Comparison of ENCODE assay signal across 8 mouse cellular contexts in the genomic region with DNA sequence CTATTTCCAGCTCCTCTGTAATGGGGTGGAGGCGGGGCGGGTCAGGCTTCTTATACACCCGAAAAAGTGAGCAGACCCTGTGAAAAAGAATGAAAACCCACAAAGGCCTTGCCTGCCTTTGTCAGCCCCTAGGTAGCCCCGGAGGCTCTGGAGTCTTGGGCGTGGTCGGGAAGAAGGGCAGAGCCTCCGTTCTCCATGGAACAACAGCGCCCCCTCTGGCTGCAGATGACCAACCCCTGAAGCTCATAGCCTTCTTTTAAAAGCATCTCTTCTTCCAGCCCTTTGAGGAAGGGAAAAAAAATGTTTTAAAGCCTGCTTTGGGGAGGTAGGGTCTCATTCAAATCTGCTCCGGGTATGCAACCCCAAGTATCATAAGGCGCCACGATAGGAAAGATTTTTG. TPM values are rescaled to one million over a fixed set of nuclear protein-coding genes. Genes with fewer than 3 reads are reported as not detected.
DNase-seq lines count a peak whose midpoint lies in the region; ATAC-seq lines count a peak whose summit lies in the region.

No protein-coding gene starts in this region.

- peak overlapping the region; percentile 43 for H3K4me2 ChIP-seq in heart, embryonic 12.5 days

- H3K27me3 ChIP-seq in embryonic facial prominence, embryonic 10.5 days (replicated peaks; ENCODE audit: low read depth, poor library complexity, severe bottlenecking), result no peaks in the 10 kb centered on the region
- H3K27me3 ChIP-seq in heart, embryonic 12.5 days (replicated peaks), result no peaks in the 10 kb centered on the region

- H3K4me1 ChIP-seq in embryonic facial prominence, embryonic 10.5 days, result peaks cover 51% of the 10 kb centered on the region
- peaks cover 54% of the 10 kb centered on the region for H3K4me1 ChIP-seq in heart, embryonic 12.5 days (replicated peaks)

- peak; percentile 69 to 82 for DNase-seq in adrenal gland, adult (ENCODE audit: inconsistent age in 2 of 2, low spot score in 1 of 2)
- no peak for DNase-seq in adrenal gland, adult 8-10 months
- peak; percentile 79 for DNase-seq in adipocyte (ENCODE audit: low spot score)
- peak; percentile 87 for DNase-seq in embryonic facial prominence, embryonic 10.5 days (ENCODE audit: low spot score)
- DNase-seq in layer of hippocampus, postnatal 14 days (ENCODE audit: low spot score in 2 of 2), result peak; percentile 49 to 56
- DNase-seq in mesoderm, embryonic 11.5 days (ENCODE audit: low read depth, low spot score), result peak; percentile 86
- peak; percentile 52 for DNase-seq in thymus, postnatal 14 days

- H3K9ac ChIP-seq in heart, embryonic 12.5 days, result no peak overlapping the region

- 12% methylated on average over 11 of the region's 11 CpGs for WGBS in embryonic facial prominence, embryonic 10.5 days
- WGBS in heart, embryonic 12.5 days, result 14% methylated on average over 11 of the region's 11 CpGs

- H3K4me3 ChIP-seq in embryonic facial prominence, embryonic 10.5 days, result peak overlapping the region; percentile 17; the same call in 1 of the 2 replicates
- no peak overlapping the region for H3K4me3 ChIP-seq in heart, embryonic 12.5 days

- H3K27ac ChIP-seq in embryonic facial prominence, embryonic 10.5 days (replicated peaks), result peak overlapping the region; percentile 80
- no peak overlapping the region for H3K27ac ChIP-seq in heart, embryonic 12.5 days (ENCODE audit: poor library complexity, severe bottlenecking)

- H3K9me3 ChIP-seq in embryonic facial prominence, embryonic 10.5 days, result no peaks in the 10 kb centered on the region
- H3K9me3 ChIP-seq in heart, embryonic 12.5 days (replicated peaks), result no peaks in the 10 kb centered on the region

- H3K36me3 ChIP-seq in embryonic facial prominence, embryonic 10.5 days (replicated peaks), result no peaks in the 10 kb centered on the region
- H3K36me3 ChIP-seq in heart, embryonic 12.5 days, result no peaks in the 10 kb centered on the region

- ATAC-seq in heart, embryonic 12.5 days (ENCODE audit: insufficient number of reproducible peaks, low FRiP score), result no peak

RNA-seq across cellular contexts. Expression of gene Col6a1, which starts 2.4 kb away (rescaled TPM):
- 100 to 1,000 TPM; 163 to 254 (median 213) TPM for total RNA-seq in adrenal gland, adult 8-10 months (2022)
- 7.0 and 12.3 TPM in 2 replicates for polyA plus RNA-seq in embryonic facial prominence, embryonic 10.5 days (2016; fragmentation: Nextera tagmentation; extraction: Ambion mirVana)
- 35.9 and 37.1 TPM in 2 replicates for polyA plus RNA-seq in heart, embryonic 12.5 days (2016; fragmentation: Nextera tagmentation; extraction: Ambion mirVana)
- total RNA-seq in layer of hippocampus, postnatal 14 days (2021), result 10 to 100 TPM; 39.4 to 41.8 TPM
